ENCODE assay signal across 23 mouse cellular contexts in genomic region chr1:192076101-192076500, GRCm38 (mm10). TPM values are rescaled to one million over a fixed set of nuclear protein-coding genes. Genes with fewer than 3 reads are reported as not detected.
DNase-seq lines count a peak whose midpoint lies in the region; ATAC-seq and TF ChIP-seq lines count a peak whose summit lies in the region.
"Had no signal": no experiment of that assay in that cellular context is flagged by ENCODE, and none has a peak within 500 bp of the region (broad histone marks: within the 10 kb centered on the region; RNA-seq: fewer than 3 reads in every experiment).

No protein-coding gene starts in this region.

- H3K9me3 ChIP-seq in heart, embryonic 12.5 days (replicated peaks), result peaks cover 5% of the 10 kb centered on the region
- H3K9me3 ChIP-seq in kidney, embryonic 14.5 days (ENCODE audit: control insufficient read depth, low read length), result peaks cover 3% of the 10 kb centered on the region
- H3K9me3 ChIP-seq in lung, embryonic 15.5 days, result no peaks in the 10 kb centered on the region
- no peaks in the 10 kb centered on the region for H3K9me3 ChIP-seq in kidney, postnatal 0 days (replicated peaks; ENCODE audit: low read length)
- H3K9me3 ChIP-seq: embryonic facial prominence, embryonic 15.5 days; hindbrain, embryonic 13.5 days had no signal

- H3K36me3 ChIP-seq in heart, embryonic 12.5 days, result peaks cover 10% of the 10 kb centered on the region
- H3K36me3 ChIP-seq in kidney, embryonic 14.5 days (ENCODE audit: control insufficient read depth, insufficient read depth, low read length), result no peaks in the 10 kb centered on the region
- no peaks in the 10 kb centered on the region for H3K36me3 ChIP-seq in lung, embryonic 15.5 days
- no peaks in the 10 kb centered on the region for H3K36me3 ChIP-seq in kidney, postnatal 0 days (ENCODE audit: insufficient read depth, low read length)
- H3K36me3 ChIP-seq: embryonic facial prominence, embryonic 15.5 days; G1E; hindbrain, embryonic 13.5 days; limb, embryonic 13.5 days; midbrain, embryonic 10.5 days had no signal

- TF ChIP-seq CTCF in kidney, postnatal 0 days (IDR thresholded peaks at IDR 0.05; ENCODE audit: low read depth), result no peak

- WGBS in heart, embryonic 12.5 days, result 76% methylated on average over 4 of the region's 4 CpGs
- 74% methylated on average over 4 of the region's 4 CpGs for WGBS in kidney, embryonic 14.5 days
- 53% methylated on average over 4 of the region's 4 CpGs for WGBS in lung, embryonic 15.5 days
- WGBS in kidney, postnatal 0 days, result 64% methylated on average over 4 of the region's 4 CpGs

- no peak overlapping the region for H3K9ac ChIP-seq in heart, embryonic 12.5 days
- no peak overlapping the region for H3K9ac ChIP-seq in kidney, embryonic 14.5 days (ENCODE audit: low read depth, low read length)
- no peak overlapping the region for H3K9ac ChIP-seq in lung, embryonic 15.5 days
- H3K9ac ChIP-seq in kidney, postnatal 0 days (ENCODE audit: low read depth, low read length), result no peak overlapping the region
- H3K9ac ChIP-seq: embryonic facial prominence, embryonic 15.5 days; hindbrain, embryonic 13.5 days; limb, embryonic 13.5 days; liver, embryonic 15.5 days had no signal

- no peak overlapping the region for H3K4me3 ChIP-seq in heart, embryonic 12.5 days
- H3K4me3 ChIP-seq in kidney, embryonic 14.5 days (ENCODE audit: low read length), result no peak overlapping the region
- no peak overlapping the region for H3K4me3 ChIP-seq in lung, embryonic 15.5 days
- no peak overlapping the region for H3K4me3 ChIP-seq in kidney, postnatal 0 days (replicated peaks; ENCODE audit: low read depth, low read length)
- H3K4me3 ChIP-seq: embryonic facial prominence, embryonic 15.5 days; hindbrain, embryonic 13.5 days; limb, embryonic 13.5 days; liver, embryonic 15.5 days; midbrain, embryonic 10.5 days had no signal

- H3K27ac ChIP-seq in heart, embryonic 12.5 days (ENCODE audit: poor library complexity, severe bottlenecking), result 0 out of 2 replicates have a peak overlapping the region, but pooled peaks have one; percentile 13
- H3K27ac ChIP-seq in kidney, embryonic 14.5 days (ENCODE audit: low read depth, low read length), result peak overlapping the region; percentile 83; the same call in 1 of the 2 replicates
- peak overlapping the region; percentile 60 for H3K27ac ChIP-seq in lung, embryonic 15.5 days
- H3K27ac ChIP-seq in kidney, postnatal 0 days, result peak overlapping the region; percentile 85
- H3K27ac ChIP-seq: embryonic facial prominence, embryonic 15.5 days; hindbrain, embryonic 13.5 days; limb, embryonic 13.5 days; liver, embryonic 15.5 days; midbrain, embryonic 10.5 days had no signal

- peaks cover 33% of the 10 kb centered on the region for H3K4me1 ChIP-seq in heart, embryonic 12.5 days (replicated peaks)
- H3K4me1 ChIP-seq in kidney, embryonic 14.5 days (ENCODE audit: control insufficient read depth, insufficient read depth, low read length), result peaks cover 24% of the 10 kb centered on the region
- H3K4me1 ChIP-seq in lung, embryonic 15.5 days, result peaks cover 61% of the 10 kb centered on the region
- H3K4me1 ChIP-seq in kidney, postnatal 0 days (replicated peaks; ENCODE audit: insufficient read depth, low read length), result peaks cover 29% of the 10 kb centered on the region

- 0 out of 2 replicates have a peak, but pooled peaks cover 6% of the 10 kb centered on the region for H3K27me3 ChIP-seq in heart, embryonic 12.5 days (replicated peaks)
- H3K27me3 ChIP-seq in kidney, embryonic 14.5 days (ENCODE audit: control insufficient read depth, insufficient read depth, low read length), result no peaks in the 10 kb centered on the region
- H3K27me3 ChIP-seq in lung, embryonic 15.5 days, result no peaks in the 10 kb centered on the region
- H3K27me3 ChIP-seq in kidney, postnatal 0 days (ENCODE audit: insufficient read depth, low read length), result no peaks in the 10 kb centered on the region
- H3K27me3 ChIP-seq: CH12.LX; embryonic facial prominence, embryonic 15.5 days; hindbrain, embryonic 13.5 days; limb, embryonic 13.5 days; liver, embryonic 15.5 days; Patski had no signal

- intact Hi-C loops in heart, postnatal 25 days (cut with DNase I), result no loop called here

- no peak for DNase-seq in heart, postnatal 25 days (ENCODE audit: low spot score)
- no peak for DNase-seq in kidney, postnatal 14 days
- no peak for DNase-seq in lung, postnatal 10 days
- no peak for DNase-seq in kidney, postnatal 0 days (ENCODE audit: low spot score)
- no peak for DNase-seq in cerebellum, postnatal 4 days (ENCODE audit: low spot score in 2 of 2)
- DNase-seq: adrenal gland, postnatal 36 days; B cell, adult 2 months; cerebellum, adult 9-10 months; gastrocnemius, postnatal 14 days; heart, adult 18-20 months; layer of hippocampus, adult 9-11 months had no signal

- no peak overlapping the region for H3K4me2 ChIP-seq in heart, embryonic 12.5 days
- no peak overlapping the region for H3K4me2 ChIP-seq in kidney, embryonic 14.5 days (replicated peaks; ENCODE audit: low read depth, low read length)
- H3K4me2 ChIP-seq in lung, embryonic 15.5 days, result no peak overlapping the region
- no peak overlapping the region for H3K4me2 ChIP-seq in kidney, postnatal 0 days (ENCODE audit: low read length)
- H3K4me2 ChIP-seq: embryonic facial prominence, embryonic 15.5 days; hindbrain, embryonic 13.5 days; limb, embryonic 13.5 days; liver, embryonic 15.5 days had no signal

- no peak for ATAC-seq in heart, embryonic 12.5 days (ENCODE audit: insufficient number of reproducible peaks, low FRiP score)
- no peak for ATAC-seq in kidney, embryonic 14.5 days (ENCODE audit: low FRiP score, low TSS enrichment)
- no peak for ATAC-seq in lung, embryonic 15.5 days (ENCODE audit: borderline replicate concordance, extremely low read depth, low FRiP score, low TSS enrichment)
- ATAC-seq in kidney, postnatal 0 days (replicated peaks; ENCODE audit: low FRiP score, low read depth), result no peak
- ATAC-seq: forebrain, embryonic 16.5 days had no signal

RNA-seq across cellular contexts. Expression of gene Traf5, which starts 16.3 kb away (rescaled TPM):
- 10.6 and 10.8 TPM in 2 replicates for polyA plus RNA-seq in heart, embryonic 12.5 days (2016; fragmentation: Nextera tagmentation; extraction: Ambion mirVana)
- total RNA-seq in heart, postnatal 25 days (2021), result 1 to 10 TPM; 7.0 to 7.5 TPM
- 14.7 and 15.5 TPM in 2 replicates for polyA plus RNA-seq in kidney, embryonic 14.5 days (2014; fragmentation: Nextera tagmentation; extraction: Ambion mirVana)
- polyA plus RNA-seq in lung, embryonic 15.5 days (2015; fragmentation: Nextera tagmentation; extraction: Ambion mirVana), result 22.0 and 22.4 TPM in 2 replicates
- 17.9 and 19.6 TPM in 2 replicates for polyA plus RNA-seq in kidney, postnatal 0 days (2015; fragmentation: Nextera tagmentation; extraction: Ambion mirVana)

Comparison
In these comparisons a context has a peak if more than half of its experiments do, and no peak if none do; other contexts are left out.
1. H3K27ac ChIP-seq: peak in every context shown above with its lines; median percentile 85 in kidney, postnatal 0 days; 83 in kidney, embryonic 14.5 days; 60 in lung, embryonic 15.5 days; 13 in heart, embryonic 12.5 days.